Mouse (Mus musculus): ENCODE measurements around the gene Hist1h1e.
"Not testable (repeated sequence)": the region's sequence is repeated elsewhere in the genome, so short reads cannot be mapped to it uniquely, and the experiment has no call there.

Hist1h1e gene

GRCm38 (mm10) chr13:23622175-23622671 lies at the start of gene Hist1h1e:
Gene Hist1h1e (minus strand): TSS chr13:23622558.
- DNase-seq, result peak; percentile 90

GRCm38 (mm10) chr13:23662536-23662935 lies 40.2 kb upstream of the Hist1h1e start:
- no peak for DNase-seq

GRCm38 (mm10) chr13:23659636-23660366 lies 37.4 kb upstream of the Hist1h1e start:
- no peak for DNase-seq

- no peak for DNase-seq
Observed at GRCm38 (mm10) chr13:23630653-23631052, 8.3 kb upstream of the Hist1h1e start.

GRCm38 (mm10) chr13:23622861-23623450 lies 598 bp upstream of the Hist1h1e start:
- DNase-seq, result no peak

DNA sequence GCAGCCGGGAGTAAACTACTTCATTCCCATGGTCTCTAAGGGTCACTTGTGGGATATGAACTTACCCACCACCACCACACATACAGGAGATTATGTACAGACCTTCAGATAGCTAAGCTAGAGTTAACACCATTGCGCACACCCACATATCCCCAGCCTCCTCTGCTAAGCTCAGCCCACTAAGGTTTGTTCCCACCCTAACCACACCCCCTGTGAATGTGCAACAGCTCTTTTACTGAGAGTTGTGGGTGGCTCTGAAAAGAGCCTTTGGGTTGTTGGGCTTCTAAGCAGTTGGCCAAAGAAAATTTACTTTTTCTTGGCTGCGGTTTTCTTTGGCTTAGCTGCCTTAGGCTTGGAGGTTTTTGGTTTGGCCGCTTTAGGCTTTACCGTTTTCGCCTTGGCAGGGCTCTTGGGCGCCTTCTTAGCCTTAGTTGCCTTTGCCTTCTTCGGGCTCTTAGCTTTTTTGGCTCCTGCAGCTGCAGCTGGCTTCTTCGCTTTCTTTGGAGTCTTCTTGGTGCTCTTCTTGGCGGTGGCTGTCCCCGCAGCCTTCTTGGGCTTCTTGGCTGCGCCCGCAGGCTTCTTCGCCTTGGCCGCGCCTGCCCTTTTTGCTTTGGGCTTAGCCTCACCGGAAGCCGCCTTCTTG lies 705 bp downstream of the Hist1h1e start:
- DNase-seq, result peak; percentile 78

DNA sequence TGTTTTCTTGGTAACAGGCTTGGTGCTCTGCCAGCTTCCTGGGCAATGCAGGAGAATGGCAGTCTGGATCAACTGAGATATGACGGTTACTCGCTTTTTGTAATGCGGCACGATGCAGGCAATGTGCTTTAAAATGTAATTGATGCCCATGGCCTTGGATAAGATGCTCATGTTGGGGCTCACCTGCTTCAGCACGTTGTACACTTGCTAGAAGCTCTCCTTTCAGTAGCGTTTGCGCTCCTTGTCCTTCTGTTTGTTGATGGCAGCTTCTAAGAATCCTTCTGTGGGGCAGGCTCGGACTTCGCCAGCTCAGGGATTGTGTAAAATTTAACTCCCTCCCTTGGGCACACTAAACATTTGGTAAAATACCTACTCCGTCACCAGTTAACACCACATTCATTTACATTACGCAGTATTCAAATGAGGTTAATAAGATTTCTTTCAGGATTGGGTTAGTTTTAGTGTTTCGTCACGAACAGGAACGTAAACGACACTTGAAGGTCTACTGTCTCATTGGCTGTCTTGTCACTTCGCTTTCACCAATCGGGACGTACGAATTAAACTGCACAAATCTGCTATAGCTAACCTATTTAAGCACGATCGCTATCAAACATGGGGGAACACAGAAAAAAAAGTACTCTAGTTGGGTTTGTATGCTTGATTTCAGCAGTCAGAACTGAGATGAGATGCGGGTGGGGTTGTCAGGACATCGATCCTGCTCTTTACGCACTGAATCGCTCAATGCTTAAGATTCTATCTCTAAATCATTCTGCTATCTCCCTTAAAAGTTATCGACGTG lies 1.4 kb downstream of the Hist1h1e start, which contains the start of gene Hist1h2be:
Gene Hist1h2be, minus strand, starts transcription at position 392 of the 799 bp plus-strand sequence.
- peak; percentile 81 for DNase-seq

DNA sequence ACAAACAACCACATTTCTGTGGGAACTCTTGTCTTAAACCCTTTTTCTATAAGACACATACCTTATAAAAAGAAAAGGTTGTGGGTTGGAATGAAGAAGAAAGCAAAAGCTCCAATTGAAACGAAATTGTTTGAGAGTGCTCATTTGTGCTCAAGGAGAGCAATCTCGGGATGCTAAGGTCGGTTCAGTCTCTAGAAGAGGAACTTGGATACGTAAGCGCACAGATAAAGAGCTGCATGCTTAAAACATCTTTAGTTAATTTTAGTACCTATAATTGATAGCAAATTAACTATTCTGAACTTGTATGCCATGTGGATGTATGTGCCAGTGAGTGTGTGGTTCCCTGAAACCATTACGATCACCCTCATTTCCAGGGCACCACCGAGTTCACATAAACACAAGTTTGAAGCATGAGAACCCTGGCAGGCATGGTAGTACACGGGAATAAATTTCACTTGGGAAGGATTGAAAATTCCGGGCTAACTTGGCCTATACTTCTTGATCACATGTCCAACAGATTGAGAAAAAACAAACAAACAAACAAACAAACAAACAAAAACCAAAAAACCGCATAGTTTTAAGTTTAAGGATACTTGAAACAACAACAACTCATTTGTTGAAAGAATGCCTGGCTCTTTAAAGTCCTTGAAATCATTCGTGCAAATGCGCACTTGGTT lies 2.2 kb downstream of the Hist1h1e start:
- DNase-seq, result peak; percentile 27

GRCm38 (mm10) chr13:23611638-23612037 lies 10.7 kb downstream of the Hist1h1e start:
- no peak for DNase-seq

GRCm38 (mm10) chr13:23610393-23610792 lies 12.0 kb downstream of the Hist1h1e start:
- no peak for DNase-seq

- no peak for DNase-seq
Observed at GRCm38 (mm10) chr13:23609844-23610243, 12.5 kb downstream of the Hist1h1e start.

GRCm38 (mm10) chr13:23609209-23609608 lies 13.1 kb downstream of the Hist1h1e start:
- DNase-seq, result no peak

- DNase-seq, result no peak
Observed at GRCm38 (mm10) chr13:23605052-23605451, 17.3 kb downstream of the Hist1h1e start.

DNA sequence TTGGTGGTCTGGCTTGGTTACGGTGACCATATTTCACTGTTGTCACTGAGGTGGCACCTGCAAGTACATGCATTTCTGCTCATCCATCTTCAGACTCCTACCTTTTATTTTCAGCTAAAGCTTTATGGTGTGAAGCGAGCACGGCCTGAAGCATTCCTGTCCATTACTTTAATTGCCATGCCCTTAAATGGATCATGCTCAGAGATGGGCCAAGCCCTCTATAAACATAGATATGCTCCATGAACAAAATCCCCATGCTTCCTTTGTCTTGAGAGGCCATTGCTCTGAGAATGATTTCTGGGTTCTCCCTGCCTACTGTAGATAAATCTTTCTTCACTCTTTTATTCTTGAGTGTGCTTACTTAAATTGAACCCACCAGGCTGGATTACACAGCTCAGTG lies 17.9 kb downstream of the Hist1h1e start:
- DNase-seq, result no peak

DNA sequence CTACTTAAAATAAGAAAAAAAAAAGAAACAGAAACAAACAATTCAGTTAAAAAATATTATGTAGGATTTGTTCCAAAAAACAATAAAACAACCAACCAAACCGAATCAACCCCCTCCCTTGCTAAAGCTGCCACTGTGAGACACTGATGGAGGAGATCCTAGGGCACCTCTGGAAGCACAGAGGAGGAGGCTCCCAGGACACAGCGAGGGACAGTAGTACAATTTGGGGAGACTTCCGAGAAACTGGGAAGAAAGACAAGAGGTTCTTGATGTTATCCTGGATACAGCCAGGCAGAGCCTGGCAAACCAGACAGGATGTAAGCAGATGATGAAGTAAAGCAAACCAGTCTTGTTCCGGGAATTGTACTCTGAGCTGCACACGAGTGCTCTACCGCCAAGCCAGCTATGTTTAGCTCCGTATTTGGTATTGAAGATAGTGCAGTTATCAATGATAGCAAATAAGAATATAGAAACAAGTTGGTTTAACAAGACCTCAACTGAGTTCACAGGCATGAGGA lies 19.1 kb downstream of the Hist1h1e start:
- no peak for DNase-seq

GRCm38 (mm10) chr13:23597957-23598356 lies 24.4 kb downstream of the Hist1h1e start:
- DNase-seq, result peak; percentile 55

DNA sequence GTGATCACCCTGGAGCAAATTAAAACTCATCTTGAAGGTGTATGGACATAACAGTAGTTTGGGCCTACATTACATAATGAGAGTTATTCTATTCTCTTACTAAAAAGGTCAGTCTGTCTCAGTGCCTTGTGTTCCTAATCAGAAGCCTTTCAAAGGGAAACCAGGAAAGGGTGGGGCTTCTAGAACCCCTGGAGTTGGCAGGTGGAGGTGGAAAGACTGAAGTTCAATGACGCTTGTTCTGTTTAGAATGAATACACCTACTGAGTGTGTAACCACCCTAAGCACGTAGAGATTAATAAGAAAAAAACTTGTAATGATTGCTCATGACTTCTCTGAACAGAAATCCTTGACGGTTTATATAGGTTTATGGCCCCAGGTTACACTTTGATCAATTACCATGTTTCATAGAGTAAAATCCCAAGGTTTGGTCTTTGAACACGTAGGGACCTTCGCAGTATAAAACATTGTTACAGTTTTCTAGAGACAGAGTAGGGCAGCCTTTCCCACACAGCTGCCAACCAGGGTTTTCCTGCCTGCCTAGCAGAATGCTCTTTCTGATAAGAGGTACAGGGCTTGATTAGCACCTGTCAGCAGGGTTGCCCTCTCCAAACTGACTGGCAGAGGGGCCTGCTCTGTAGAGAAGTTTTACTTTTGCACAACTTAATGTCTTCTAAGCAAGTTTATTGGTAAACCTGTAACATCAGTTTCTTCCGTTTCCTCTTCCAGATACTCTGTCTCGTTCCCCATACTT lies 26.6 kb downstream of the Hist1h1e start:
- DNase-seq, result no peak

- no peak for DNase-seq
Observed at GRCm38 (mm10) chr13:23595185-23595584, 27.2 kb downstream of the Hist1h1e start.

- no peak for DNase-seq
Observed at GRCm38 (mm10) chr13:23593051-23593770, 29.1 kb downstream of the Hist1h1e start.

- DNase-seq, result peak; percentile 73
Observed at GRCm38 (mm10) chr13:23592614-23593013, 29.7 kb downstream of the Hist1h1e start.

GRCm38 (mm10) chr13:23591886-23592285 lies 30.5 kb downstream of the Hist1h1e start:
- DNase-seq, result not testable (repeated sequence)
